Mouse (Mus musculus) brain, embryonic 14.5 days (tissue): ENCODE data around the gene Olfr282.

Experiments used
- CTCF ChIP-seq: fragments of 200-500 bp; IDR thresholded peaks from 2 replicates; pipeline ENCODE4 v1.5.1; 2012; ENCODE audit warnings: inconsistent platforms, mild to moderate bottlenecking, moderate library complexity, borderline replicate concordance; ENCODE audit not compliant: insufficient read depth, insufficient read length; ENCODE audit errors: extremely low read depth
- POLR2A ChIP-seq: fragments of 200-500 bp; IDR thresholded peaks from 2 replicates; pipeline ENCODE4 v1.6.1; 2012; ENCODE audit warnings: mild to moderate bottlenecking, inconsistent platforms, borderline replicate concordance; ENCODE audit not compliant: poor library complexity, insufficient read depth, insufficient read length, severe bottlenecking; ENCODE audit errors: extremely low read depth

- TF ChIP-seq POLR2A = no peak
- TF ChIP-seq CTCF = no peak
These were observed 33.9 kb upstream of the Olfr282 start for GRCm38 (mm10) chr15:98397136-98397535.
